In genomic region chr2:38350796-38351195, GRCm38 (mm10) we compare ENCODE assay signal across 8 mouse cellular contexts. TPM values are rescaled to one million over a fixed set of nuclear protein-coding genes. Genes with fewer than 3 reads are reported as not detected.
DNase-seq lines count a peak whose midpoint lies in the region; ATAC-seq and TF ChIP-seq lines count a peak whose summit lies in the region.

No protein-coding gene starts in this region.

- intact Hi-C loops in heart, postnatal 25 days (cut with DNase I), result loop anchor here (5.0 to 10.0 kb wide), 3 partner anchors 63 to 874 kb away; partner anchors contain the start of genes Dennd1a, Nek6 and Ppp6c

- no peaks in the 10 kb centered on the region for H3K9me3 ChIP-seq in ES-E14 (ENCODE audit: control insufficient read depth, insufficient read depth, low read depth, low read length)
- H3K9me3 ChIP-seq in forebrain, postnatal 0 days (ENCODE audit: low read length), result no peaks in the 10 kb centered on the region

- ATAC-seq in forebrain, postnatal 0 days, result peak; percentile 92

- H3K27ac ChIP-seq in ES-E14 (ENCODE audit: insufficient read depth, low read depth, low read length, poor library complexity, severe bottlenecking), result no peak overlapping the region
- H3K27ac ChIP-seq in brown adipose tissue, adult 24 weeks (replicated peaks; ENCODE audit: low read depth, low read length), result no peak overlapping the region
- H3K27ac ChIP-seq in forebrain, postnatal 0 days (ENCODE audit: low read depth, low read length), result peak overlapping the region; percentile 84
- no peak overlapping the region for H3K27ac ChIP-seq in olfactory bulb, adult 2 months (ENCODE audit: insufficient read depth, low read depth, low read length)

- H3K4me2 ChIP-seq in forebrain, postnatal 0 days (ENCODE audit: low read depth), result peak overlapping the region; percentile 78

- H3K36me3 ChIP-seq in ES-E14 (ENCODE audit: control insufficient read depth, insufficient read depth, low read length, poor library complexity, severe bottlenecking), result no peaks in the 10 kb centered on the region
- H3K36me3 ChIP-seq in forebrain, postnatal 0 days (ENCODE audit: insufficient read depth), result peaks cover 5% of the 10 kb centered on the region

- H3K4me3 ChIP-seq in ES-E14 (ENCODE audit: insufficient read depth in 1 of 2, low read depth in 1 of 2, low read length in 2 of 2, poor library complexity in 1 of 2, severe bottlenecking in 1 of 2), result peak overlapping the region; percentile 46 to 66
- H3K4me3 ChIP-seq in brown adipose tissue, adult 24 weeks (ENCODE audit: insufficient read depth, low read depth, low read length), result peak overlapping the region; percentile 48
- peak overlapping the region; percentile 59 for H3K4me3 ChIP-seq in forebrain, postnatal 0 days (ENCODE audit: low read depth, low read length)
- peak overlapping the region; percentile 33 for H3K4me3 ChIP-seq in olfactory bulb, adult 2 months (ENCODE audit: insufficient read depth, low read depth, low read length)

- no peak for TF ChIP-seq CTCF in forebrain, postnatal 0 days (IDR thresholded peaks at IDR 0.05; ENCODE audit: low read depth)
- no peak for TF ChIP-seq CTCF in olfactory bulb, adult 2 months (IDR thresholded peaks at IDR 0.05; ENCODE audit: insufficient read depth, low read depth, low read length)

- no peak; the same call in 1 of the 2 replicates for TF ChIP-seq POLR2A in olfactory bulb, adult 2 months (IDR thresholded peaks at IDR 0.05; ENCODE audit: insufficient read depth, low read depth, low read length)

- DNase-seq in ES-E14 (ENCODE audit: low read depth, low spot score), result peak; percentile 74
- DNase-seq in forebrain, postnatal 0 days, result peak; percentile 96
- peak; percentile 61 for DNase-seq in heart, postnatal 25 days (ENCODE audit: low spot score)
- peak; percentile 87 to 92 for DNase-seq in layer of hippocampus, adult 18-20 months (ENCODE audit: low spot score in 2 of 2)
- peak; percentile 69 to 74 for DNase-seq in lung, adult 18-20 months
- peak; percentile 63 to 65 for DNase-seq in urinary bladder, postnatal 4 days (ENCODE audit: low spot score in 2 of 2)

- in situ Hi-C loops in ES-E14 (cut with MboI; ENCODE audit: low sequenced_read_pairs in 2 of 2, unreplicated experiment in 2 of 2), result no loop called here

- WGBS in forebrain, postnatal 0 days, result 4% methylated on average over 35 of the region's 37 CpGs
- WGBS in olfactory bulb, adult 2 months, result 0% methylated on average over 35 of the region's 37 CpGs

- peaks cover 8% of the 10 kb centered on the region; the same call in 1 of the 2 replicates for H3K27me3 ChIP-seq in forebrain, postnatal 0 days (ENCODE audit: insufficient read depth, low read length)

- no peaks in the 10 kb centered on the region for H3K4me1 ChIP-seq in ES-E14 (ENCODE audit: control insufficient read depth in 2 of 2, insufficient read depth in 2 of 2, low read length in 2 of 2, poor library complexity in 1 of 2)
- peaks cover 4% of the 10 kb centered on the region; the same call in 1 of the 2 replicates for H3K4me1 ChIP-seq in brown adipose tissue, adult 24 weeks (ENCODE audit: control insufficient read depth, insufficient read depth, insufficient read length, low read length)
- H3K4me1 ChIP-seq in forebrain, postnatal 0 days (ENCODE audit: insufficient read depth), result no peaks in the 10 kb centered on the region
- H3K4me1 ChIP-seq in olfactory bulb, adult 2 months (ENCODE audit: control insufficient read depth, insufficient read depth, low read length), result peaks cover 31% of the 10 kb centered on the region

- H3K9ac ChIP-seq in ES-E14 (ENCODE audit: insufficient read depth, low read depth, low read length, poor library complexity, severe bottlenecking), result no peak overlapping the region
- H3K9ac ChIP-seq in forebrain, postnatal 0 days, result peak overlapping the region; percentile 74

TF ChIP-seq in ES-E14, 5 proteins besides CTCF, POLR2A, EP300 and RAD21:
- TF ChIP-seq CHD2 (IDR thresholded peaks at IDR 0.05; ENCODE audit: low read depth, low read length) (no peak), MAFK (IDR thresholded peaks at IDR 0.05; ENCODE audit: insufficient read depth, low read depth, low read length) (no peak), ZNF384 (IDR thresholded peaks at IDR 0.05; ENCODE audit: low read depth, low read length) (no peak), ZC3H11A (IDR thresholded peaks at IDR 0.05; ENCODE audit: borderline replicate concordance, low read depth, low read length) (no peak), HCFC1 (IDR thresholded peaks at IDR 0.05; ENCODE audit: borderline replicate concordance, insufficient read depth, low read length) (no peak)
TF ChIP-seq in ES-E14: peak in this region for 0.

RNA-seq across cellular contexts. Expression of gene Lhx2, which starts 11.7 kb away (rescaled TPM):
- 0.32 and 0.36 TPM in 2 replicates for total RNA-seq in ES-E14 (2012; rRNA removed)
- not detected in 2 replicates for polyA plus RNA-seq in brown adipose tissue, adult 24 weeks (2012; ENCODE audit: insufficient read depth, insufficient read length, missing spikeins)
- 82.8 and 87.6 TPM in 2 replicates for total RNA-seq in forebrain, postnatal 0 days (2014; rRNA removed)
- 43.5 and 45.9 TPM in 2 replicates for polyA plus RNA-seq in forebrain, postnatal 0 days (2015; fragmentation: Nextera tagmentation; extraction: Ambion mirVana)
- under 1 TPM in 1 of 2 experiments, not detected in 1; 0.29 TPM for total RNA-seq in heart, postnatal 25 days (2021)
- total RNA-seq in layer of hippocampus, adult 18-20 months (2021), result 100 to 1,000 TPM in 1 of 2 experiments, 10 to 100 TPM in 1; 94.8 to 106 TPM
- not detected in 2 replicates for polyA plus RNA-seq in olfactory bulb, adult 2 months (2012; ENCODE audit: insufficient read depth, insufficient read length, low replicate concordance, missing spikeins)

Comparison
In these comparisons a context has a peak if more than half of its experiments do, and no peak if none do; other contexts are left out.
1. RNA of gene Lhx2, which starts 11.7 kb away (total RNA-seq): 94.8 to 106 TPM in layer of hippocampus, adult 18-20 months and 82.8 to 87.6 TPM in forebrain, postnatal 0 days; 0.32 to 0.36 TPM in ES-E14 and 0.29 TPM in heart, postnatal 25 days; every median in the first group is over 10 times any median in the second.
2. Peak in every context shown above with its lines, with median percentiles within 50 percentile points of each other: DNase-seq and H3K4me3 ChIP-seq.